Mouse (Mus musculus) heart, postnatal 0 days (tissue): ENCODE data around the gene Camk2d.

Source experiments
- CTCF ChIP-seq: IDR thresholded peaks from 2 replicates; pipeline ENCODE4 v1.5.1; 2016; ENCODE audit warnings: antibody characterized with exemption, control low read depth, low read depth
- EP300 ChIP-seq: IDR thresholded peaks from 2 replicates; pipeline ENCODE4 v1.6.1; 2016; ENCODE audit warnings: antibody characterized with exemption, low read depth

DNA sequence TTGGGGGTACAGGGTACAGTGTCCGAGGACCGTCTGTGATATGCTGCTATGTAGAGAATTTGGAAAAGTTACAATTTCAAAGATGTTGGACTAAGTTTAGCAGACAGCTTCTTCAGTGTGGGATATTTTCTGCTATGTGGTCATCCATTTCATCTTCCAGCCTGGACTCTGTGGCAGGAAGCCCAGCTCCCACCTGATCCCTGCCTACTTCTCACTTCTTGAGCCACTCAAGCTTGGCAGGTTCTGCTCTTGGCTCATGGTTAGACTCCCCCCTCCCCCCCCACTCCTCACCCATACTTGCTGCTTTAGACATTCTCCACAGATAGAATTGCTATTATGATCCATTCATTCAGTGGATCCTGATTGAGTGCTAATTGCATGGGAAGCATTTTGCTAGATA, 141.0 kb downstream of the Camk2d start:
- TF ChIP-seq CTCF = no peak
- TF ChIP-seq EP300 = peak; percentile 71; the same call in 1 of the 2 replicates
